Mouse (Mus musculus) heart, adult 2 months (tissue): Measurements from ENCODE around the gene Pom121. TPM values are rescaled to one million over a fixed set of nuclear protein-coding genes. Genes with fewer than 3 reads are reported as not detected.

Source experiments
- DNase-seq, 2 experiments: peaks; one replicate each; pipeline ENCODE4 v3.0.0; 2021
- H3K27ac ChIP-seq: fragments of 200-600 bp; 2 replicates; pipeline ENCODE4 v1.8.1; 2022
- H3K27me3 ChIP-seq: fragments of 200-500 bp; 2 replicates; pipeline ENCODE4 v1.6.1; 2012; ENCODE audit warnings: mild to moderate bottlenecking, low read length, inconsistent platforms, mixed read lengths; ENCODE audit not compliant: control insufficient read depth, insufficient read depth
- H3K36me3 ChIP-seq: fragments of 200-500 bp; 2 replicates; pipeline ENCODE4 v1.6.1; 2012; ENCODE audit warnings: low read length, inconsistent platforms; ENCODE audit not compliant: control insufficient read depth, insufficient read depth
- H3K4me1 ChIP-seq: fragments of 200-500 bp; 2 replicates; pipeline ENCODE4 v1.6.1; 2011; ENCODE audit warnings: low read length; ENCODE audit not compliant: control insufficient read depth, insufficient read depth
- H3K4me3 ChIP-seq: fragments of 200-600 bp; 2 replicates; pipeline ENCODE4 v1.8.1; 2022
- H3K79me2 ChIP-seq: fragments of 200-500 bp; replicated peaks from 2 replicates; pipeline ENCODE4 v1.6.1; 2012; ENCODE audit warnings: mild to moderate bottlenecking, inconsistent platforms, low read length, moderate library complexity, mixed read lengths; ENCODE audit not compliant: control insufficient read depth, insufficient read depth
- H3K9ac ChIP-seq: fragments of 200-500 bp; 2 replicates; pipeline ENCODE4 v1.6.1; 2012; ENCODE audit warnings: low read depth, mild to moderate bottlenecking, control low read depth, inconsistent platforms, low read length, mixed read lengths
- CTCF ChIP-seq: fragments of 200-600 bp; IDR thresholded peaks from 2 replicates; pipeline ENCODE4 v1.8.1; 2022; ENCODE audit warnings: antibody characterized with exemption, mild to moderate bottlenecking, moderate library complexity
- EP300 ChIP-seq: fragments of 200-500 bp; IDR thresholded peaks from 2 replicates; pipeline ENCODE4 v1.6.1; 2011; ENCODE audit warnings: low read depth, low read length, control low read depth; ENCODE audit not compliant: insufficient read depth
- POLR2A ChIP-seq: fragments of 200-500 bp; IDR thresholded peaks from 2 replicates; pipeline ENCODE4 v1.6.1; 2011; ENCODE audit warnings: mild to moderate bottlenecking, low read depth, low read length, control low read depth; ENCODE audit not compliant: insufficient read depth
- WGBS: fragments of 180-500 bp; shearing (Covaris S2); methylation state at CpG from one replicate; pipeline ENCODE4 v1.1.7; 2018; 5-methylcytosine and 5-hydroxymethylcytosine counted together
- intact Hi-C: fragments of 180-260 bp; cut with DNase I; formaldehyde crosslinking; loops from one replicate; pipeline ENCODE4 v1.15.1; 2025
- polyA plus RNA-seq: library from polyadenylated mRNA; depleted of rRNA; stranded (reverse); fragments of >200 nt; gene quantifications from 2 replicates; pipeline ENCODE4 v1.2.3, GENCODE M21; 2012
- total RNA-seq, 2 experiments: library from RNA; stranded (reverse); gene quantifications; 2 replicates each; pipeline ENCODE4 v1.2.3; 2021

Pom121 gene
- total and polyA plus RNA-seq, 3 experiments, result 11.3 to 13.1 (median 12.3) TPM

- no peaks in the 10 kb centered on the region for H3K79me2 ChIP-seq
- no peak overlapping the region for H3K27ac ChIP-seq
- H3K36me3 ChIP-seq, result no peaks in the 10 kb centered on the region
- H3K27me3 ChIP-seq, result no peaks in the 10 kb centered on the region; the same call in 1 of the 2 replicates
- H3K9ac ChIP-seq, result no peak overlapping the region
- DNase-seq, result no peak
- H3K4me1 ChIP-seq, result no peaks in the 10 kb centered on the region
- TF ChIP-seq CTCF (peak; percentile 31), POLR2A (no peak)
- H3K4me3 ChIP-seq, result no peak overlapping the region
- WGBS, result 19% methylated on average over 20 of the region's 20 CpGs
- intact Hi-C loops, result no loop called here
These were observed 40.8 kb downstream of the Pom121 start for GRCm38 (mm10) chr5:135353564-135353963.

- Histone ChIP-seq H3K79me2 (no peaks in the 10 kb centered on the region), H3K4me1 (no peaks in the 10 kb centered on the region), H3K4me3 (no peak within 1 kb of the TSS), H3K36me3 (no peaks in the 10 kb centered on the region), H3K27ac (no peak within 1 kb of the TSS), H3K9ac (no peak within 1 kb of the TSS), H3K27me3 (no peaks in the 10 kb centered on the region; the same call in 1 of the 2 replicates)
- 58% methylated on average over 9 of the region's 9 CpGs for WGBS
- no peak for TF ChIP-seq CTCF
- TF ChIP-seq EP300, result no peak
- TF ChIP-seq POLR2A, result no peak
- DNase-seq, result no peak
- intact Hi-C loops, result no loop called here
These were observed 41.4 kb downstream of the Pom121 start, which contains the start of gene Trim50 for GRCm38 (mm10) chr5:135352995-135353394. Gene Trim50, plus strand, starts transcription at chr5:135353295.

- H3K79me2 ChIP-seq, result no peaks in the 10 kb centered on the region
- no peak for TF ChIP-seq EP300
- no peaks in the 10 kb centered on the region; the same call in 1 of the 2 replicates for H3K27me3 ChIP-seq
- intact Hi-C loops, result no loop called here
- H3K36me3 ChIP-seq, result no peaks in the 10 kb centered on the region
- 79% methylated on average over 13 of the region's 13 CpGs for WGBS
- DNase-seq, result no peak
- no peaks in the 10 kb centered on the region for H3K4me1 ChIP-seq
- no peak overlapping the region for H3K27ac ChIP-seq
- no peak overlapping the region for H3K4me3 ChIP-seq
- no peak overlapping the region for H3K9ac ChIP-seq
These were observed 42.7 kb downstream of the Pom121 start for GRCm38 (mm10) chr5:135351606-135352005.

- Histone ChIP-seq H3K79me2 (no peaks in the 10 kb centered on the region), H3K4me1 (no peaks in the 10 kb centered on the region), H3K36me3 (no peaks in the 10 kb centered on the region), H3K4me3 (no peak within 1 kb of the TSS), H3K27me3 (no peaks in the 10 kb centered on the region; the same call in 1 of the 2 replicates), H3K9ac (no peak within 1 kb of the TSS), H3K27ac (no peak within 1 kb of the TSS)
- DNase-seq, result no peak
- no peak for TF ChIP-seq CTCF
- intact Hi-C loops, result no loop called here
- WGBS, result 89% methylated on average over 35 of the region's 35 CpGs
These were observed 44.5 kb downstream of the Pom121 start, which contains the start of gene Fkbp6 for GRCm38 (mm10) chr5:135349862-135350261. Gene Fkbp6, minus strand, starts transcription at chr5:135350044.

- H3K27me3 ChIP-seq, result no peaks in the 10 kb centered on the region
- intact Hi-C loops, result no loop called here
- TF ChIP-seq CTCF (no peak), POLR2A (no peak), EP300 (no peak)
- DNase-seq, result no peak
- no peak overlapping the region for H3K9ac ChIP-seq
- H3K79me2 ChIP-seq, result no peaks in the 10 kb centered on the region
- no peaks in the 10 kb centered on the region for H3K4me1 ChIP-seq
- no peak overlapping the region for H3K4me3 ChIP-seq
- WGBS, result 57% methylated on average over 4 of the region's 4 CpGs
- no peaks in the 10 kb centered on the region for H3K36me3 ChIP-seq
- H3K27ac ChIP-seq, result no peak overlapping the region
These were observed 46.8 kb downstream of the Pom121 start for GRCm38 (mm10) chr5:135347511-135348011.

- intact Hi-C loops, result no loop called here
- 21% methylated on average over 1 of the region's 1 CpGs for WGBS
- DNase-seq, result no peak
- Histone ChIP-seq H3K79me2 (no peaks in the 10 kb centered on the region), H3K27ac (no peak overlapping the region), H3K4me1 (no peaks in the 10 kb centered on the region), H3K36me3 (no peaks in the 10 kb centered on the region), H3K27me3 (no peaks in the 10 kb centered on the region), H3K9ac (no peak overlapping the region), H3K4me3 (no peak overlapping the region)
- TF ChIP-seq EP300 (no peak), CTCF (peak; percentile 63)
These were observed 47.9 kb downstream of the Pom121 start for GRCm38 (mm10) chr5:135346430-135346829.
